In the genomic region with DNA sequence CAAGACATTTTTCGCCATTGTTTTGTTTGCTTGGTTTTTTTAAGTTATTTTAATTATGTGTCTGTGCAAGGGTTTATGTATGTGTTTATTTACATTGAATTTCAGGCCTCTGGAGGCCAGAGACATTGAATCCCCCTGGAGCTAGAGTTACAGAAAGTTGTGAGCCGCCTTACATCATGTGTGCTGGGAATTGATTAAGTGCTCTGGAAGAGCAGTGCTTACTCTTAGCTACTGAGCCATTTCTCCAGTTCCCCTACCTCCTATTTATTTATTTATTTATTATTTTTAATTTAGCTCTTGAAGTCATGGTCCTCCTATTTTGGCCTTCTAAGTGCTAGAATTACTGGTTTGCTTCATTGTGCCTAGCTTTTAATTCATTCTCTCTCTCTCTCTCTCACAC, we compare ENCODE assay signal across 31 mouse cellular contexts.
"Had no signal": no experiment of that assay in that cellular context is flagged by ENCODE, and none has a peak within 500 bp of the region (broad histone marks: within the 10 kb centered on the region; RNA-seq: fewer than 3 reads in every experiment).

No protein-coding gene starts in this region.

- H3K27ac ChIP-seq: left cerebral cortex, adult 2 months; limb, embryonic 10.5 days; limb, embryonic 12.5 days; limb, embryonic 13.5 days; limb, embryonic 15.5 days; liver, embryonic 12.5 days; liver, embryonic 13.5 days; liver, embryonic 14.5 days; liver, embryonic 15.5 days; lung, embryonic 15.5 days; macrophage; midbrain, embryonic 10.5 days; midbrain, embryonic 12.5 days; midbrain, embryonic 13.5 days; midbrain, embryonic 15.5 days; neural tube, embryonic 12.5 days had no signal

- H3K4me1 ChIP-seq: limb, embryonic 10.5 days; limb, embryonic 12.5 days; limb, embryonic 13.5 days; limb, embryonic 15.5 days; liver, embryonic 12.5 days; liver, embryonic 13.5 days; liver, embryonic 15.5 days; lung, embryonic 15.5 days; megakaryocyte, embryonic 14.5 days; midbrain, embryonic 10.5 days; midbrain, embryonic 12.5 days; midbrain, embryonic 13.5 days; midbrain, embryonic 15.5 days; neural tube, embryonic 12.5 days had no signal

- H3K27me3 ChIP-seq: limb, embryonic 12.5 days; limb, embryonic 13.5 days; limb, embryonic 15.5 days; liver, embryonic 12.5 days; liver, embryonic 13.5 days; liver, embryonic 15.5 days; lung, embryonic 15.5 days; megakaryocyte, embryonic 14.5 days; midbrain, embryonic 12.5 days; midbrain, embryonic 13.5 days; midbrain, embryonic 15.5 days; neural tube, embryonic 12.5 days had no signal

- H3K4me3 ChIP-seq: left cerebral cortex, adult 2 months; limb, embryonic 10.5 days; limb, embryonic 12.5 days; limb, embryonic 13.5 days; limb, embryonic 15.5 days; liver, embryonic 12.5 days; liver, embryonic 13.5 days; liver, embryonic 15.5 days; lung, embryonic 15.5 days; megakaryocyte, embryonic 14.5 days; midbrain, embryonic 10.5 days; midbrain, embryonic 12.5 days; midbrain, embryonic 13.5 days; midbrain, embryonic 15.5 days; myocyte; neural tube, embryonic 12.5 days had no signal

- H3K4me2 ChIP-seq: limb, embryonic 12.5 days; limb, embryonic 13.5 days; limb, embryonic 15.5 days; liver, embryonic 11.5 days; liver, embryonic 12.5 days; liver, embryonic 13.5 days; liver, embryonic 15.5 days; lung, embryonic 14.5 days; lung, embryonic 15.5 days; midbrain, embryonic 12.5 days; midbrain, embryonic 13.5 days; midbrain, embryonic 15.5 days; neural tube, embryonic 12.5 days had no signal

- H3K9ac ChIP-seq: limb, embryonic 12.5 days; limb, embryonic 13.5 days; limb, embryonic 15.5 days; liver, embryonic 12.5 days; liver, embryonic 13.5 days; liver, embryonic 14.5 days; liver, embryonic 15.5 days; liver, postnatal 0 days; lung, embryonic 14.5 days; lung, embryonic 15.5 days; midbrain, embryonic 12.5 days; midbrain, embryonic 13.5 days; midbrain, embryonic 15.5 days; neural tube, embryonic 12.5 days had no signal

- H3K9me3 ChIP-seq: limb, embryonic 10.5 days; limb, embryonic 12.5 days; limb, embryonic 13.5 days; limb, embryonic 15.5 days; liver, embryonic 12.5 days; liver, embryonic 13.5 days; liver, embryonic 15.5 days; lung, embryonic 15.5 days; megakaryocyte, embryonic 14.5 days; midbrain, embryonic 10.5 days; midbrain, embryonic 12.5 days; midbrain, embryonic 13.5 days; midbrain, embryonic 15.5 days; neural tube, embryonic 12.5 days had no signal

- ATAC-seq: liver, embryonic 12.5 days; liver, postnatal 0 days; lung, postnatal 0 days; midbrain, embryonic 13.5 days; midbrain, embryonic 15.5 days; midbrain, embryonic 16.5 days had no signal

- H3K36me3 ChIP-seq: midbrain, embryonic 15.5 days had no signal

- DNase-seq: left cerebral cortex, postnatal 4 days; liver; liver, embryonic 13.5 days; liver, postnatal 0 days; lung, adult 18-20 months; lung, adult 2 months; lung, embryonic 14.5 days; lung, postnatal 10 days; lung, postnatal 14 days; lung, postnatal 36 days; lung, postnatal 4 days had no signal
